Mouse (Mus musculus): ENCODE measurements around the gene Ebi3.

Gene Ebi3

DNA sequence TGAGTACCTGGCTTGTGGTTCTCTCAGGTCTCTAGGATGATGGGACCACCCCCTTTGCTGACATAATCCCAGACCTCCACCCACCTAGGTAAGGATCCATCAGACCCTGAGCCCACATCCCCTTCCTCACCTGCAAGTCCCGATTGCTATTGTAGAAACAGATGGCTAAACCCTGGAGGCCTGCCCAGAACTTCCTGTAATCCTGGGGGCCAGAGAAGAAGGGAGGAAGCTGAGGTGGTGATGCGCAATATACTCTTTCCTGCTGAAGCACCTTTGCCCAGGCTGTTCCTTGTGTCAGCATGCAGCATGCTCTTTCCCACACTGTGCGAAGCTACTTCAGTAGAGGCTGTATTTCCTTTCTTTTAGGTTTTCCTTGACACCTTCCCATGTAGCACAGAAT, 50.6 kb downstream of the Ebi3 start:
- in situ Hi-C loops (cut with MboI, MseI): loop anchor here (25.0 kb wide), 1 partner anchor 1284 kb away; the partner anchor contains the start of gene Vav1

GRCm38 (mm10) chr17:56005415-56006061, 53.1 kb downstream of the Ebi3 start, which contains the start of the genes Stap2 and Mpnd:
TSS of gene Stap2 (minus strand) at chr17:56005584.
TSS of gene Mpnd (plus strand) at chr17:56005711.
- in situ Hi-C loops (cut with MboI, MseI): loop anchor here (5.0 to 25.0 kb wide), 3 partner anchors 1282 to 1863 kb away; partner anchors contain the start of gene Vav1
